Mouse (Mus musculus): ENCODE data around the gene Gbgt1.

The Gbgt1 gene

DNA sequence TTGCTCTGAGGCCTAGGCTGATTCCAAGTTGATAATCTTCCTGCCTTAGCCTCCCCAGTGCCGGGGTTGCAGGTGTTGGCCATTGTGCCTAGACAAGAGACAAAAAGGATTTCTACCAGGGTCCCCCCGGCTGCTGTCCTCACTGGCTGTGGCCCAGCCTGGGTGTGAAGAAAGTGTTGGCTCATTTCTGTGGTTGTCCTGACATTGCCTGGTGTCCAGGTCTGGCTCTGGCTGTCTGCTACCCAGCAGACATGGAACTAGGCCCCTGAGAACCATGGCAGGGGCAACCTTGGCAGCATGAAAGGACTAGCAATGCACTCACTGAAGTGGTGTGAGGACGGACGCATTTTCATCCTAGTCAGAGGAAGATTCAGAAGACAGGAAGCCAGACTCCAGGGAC lies 33.2 kb downstream of the Gbgt1 start:
- no peak for DNase-seq (ENCODE audit: low spot score)

GRCm38 (mm10) chr2:28530311-28530710 lies 33.6 kb downstream of the Gbgt1 start:
- DNase-seq (ENCODE audit: low spot score), result no peak

DNA sequence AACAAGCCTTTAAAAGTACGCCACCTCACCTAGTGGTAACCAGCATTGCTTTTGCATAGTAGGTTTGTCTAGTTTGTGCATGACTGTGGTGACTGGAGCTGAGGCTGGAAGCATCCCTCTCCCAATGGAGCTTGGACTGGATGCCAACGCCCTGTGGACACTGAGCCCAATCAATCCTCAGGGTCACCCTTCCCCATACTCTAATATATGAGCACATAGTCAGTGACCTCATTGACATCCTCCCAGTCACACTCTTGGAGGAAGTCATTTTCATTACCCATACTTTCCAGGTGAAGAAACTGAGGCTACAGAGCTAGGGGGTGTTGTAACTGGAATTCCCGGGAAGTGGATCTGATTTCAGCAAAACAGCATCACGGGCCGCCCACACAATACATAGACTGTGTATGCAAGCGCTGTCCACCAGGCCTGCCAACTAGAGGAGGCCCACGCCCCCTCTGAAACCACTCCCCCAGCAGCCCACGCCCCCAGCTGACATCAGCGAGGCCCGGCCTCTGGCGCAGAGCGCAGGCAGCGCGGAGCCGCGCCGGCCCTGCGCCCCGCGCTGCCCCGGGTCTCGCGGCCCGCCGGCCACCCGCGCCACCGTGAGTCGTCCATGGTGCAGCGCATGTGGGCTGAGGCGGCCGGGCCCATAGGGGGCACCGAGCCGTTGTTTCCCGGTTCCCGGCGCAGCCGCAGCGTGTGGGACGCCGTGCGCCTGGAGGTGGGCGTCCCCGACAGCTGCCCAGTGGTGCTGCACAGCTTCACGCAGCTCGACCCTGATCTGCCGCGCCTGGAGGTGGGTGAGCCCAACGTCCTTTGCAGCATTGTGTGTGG lies 36.5 kb downstream of the Gbgt1 start:
- DNase-seq (ENCODE audit: low spot score), result peak; percentile 92

GRCm38 (mm10) chr2:28533901-28534435 lies 37.3 kb downstream of the Gbgt1 start:
- DNase-seq (ENCODE audit: low spot score), result peak; percentile 25

GRCm38 (mm10) chr2:28534436-28535262 lies 38.0 kb downstream of the Gbgt1 start:
- peak; percentile 69 for DNase-seq (ENCODE audit: low spot score)

- peak; percentile 60 for DNase-seq (ENCODE audit: low spot score)
These were observed 38.5 kb downstream of the Gbgt1 start for GRCm38 (mm10) chr2:28535263-28535540.

DNA sequence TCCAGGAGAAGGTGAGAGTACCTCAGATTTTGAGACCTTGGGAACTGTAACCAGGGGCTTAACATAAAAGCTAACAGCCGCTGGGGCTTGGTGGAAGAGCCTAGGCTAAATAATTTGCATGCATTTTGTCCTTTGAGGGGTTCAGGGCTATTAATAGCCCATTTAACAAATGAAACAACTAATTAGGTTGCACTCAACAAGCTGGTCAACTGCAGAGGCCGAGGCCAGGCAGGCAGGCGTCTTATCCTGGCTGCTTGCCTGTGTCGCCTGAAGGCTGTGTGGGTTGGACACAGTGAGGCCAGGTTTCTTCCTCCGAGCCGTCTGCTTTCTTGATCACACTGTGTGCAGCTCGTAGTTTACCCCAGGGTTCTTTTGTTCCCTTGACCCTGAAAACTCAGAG lies 39.0 kb downstream of the Gbgt1 start:
- no peak for DNase-seq (ENCODE audit: low spot score)

DNA sequence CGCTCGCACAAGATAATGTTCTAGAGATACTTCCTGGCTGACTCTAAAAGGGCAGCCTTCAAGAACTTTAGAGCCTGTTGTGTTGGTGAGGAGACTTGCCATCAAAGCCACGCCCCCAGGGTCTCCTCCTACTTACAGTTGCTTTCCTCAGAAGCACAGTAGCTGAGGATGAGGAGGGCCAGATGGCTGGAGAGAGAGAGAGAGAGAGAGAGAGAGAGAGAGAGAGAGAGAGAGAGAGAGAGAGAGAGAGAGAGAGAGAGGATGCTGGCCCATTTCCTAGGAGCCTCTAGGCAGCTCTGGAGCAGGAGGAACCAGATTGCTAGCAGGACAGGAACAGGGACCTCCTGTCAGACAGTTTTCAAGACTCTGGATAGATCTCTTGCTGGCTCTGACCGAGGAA lies 39.5 kb downstream of the Gbgt1 start:
- peak; percentile 33 for DNase-seq (ENCODE audit: low spot score)

- DNase-seq (ENCODE audit: low spot score), result no peak
These were observed 40.3 kb downstream of the Gbgt1 start for GRCm38 (mm10) chr2:28536766-28537633.

- DNase-seq (ENCODE audit: low spot score), result peak; percentile 40
These were observed 40.9 kb downstream of the Gbgt1 start for GRCm38 (mm10) chr2:28537634-28537920.

- no peak for DNase-seq (ENCODE audit: low spot score)
These were observed 41.5 kb downstream of the Gbgt1 start for GRCm38 (mm10) chr2:28537995-28538816.

- DNase-seq (ENCODE audit: low spot score), result no peak
These were observed 42.1 kb downstream of the Gbgt1 start for GRCm38 (mm10) chr2:28538817-28539128.

GRCm38 (mm10) chr2:28539206-28539605 lies 42.5 kb downstream of the Gbgt1 start:
- DNase-seq (ENCODE audit: low spot score), result peak; percentile 53

GRCm38 (mm10) chr2:28539949-28540348 lies 43.3 kb downstream of the Gbgt1 start:
- DNase-seq (ENCODE audit: low spot score), result no peak

DNA sequence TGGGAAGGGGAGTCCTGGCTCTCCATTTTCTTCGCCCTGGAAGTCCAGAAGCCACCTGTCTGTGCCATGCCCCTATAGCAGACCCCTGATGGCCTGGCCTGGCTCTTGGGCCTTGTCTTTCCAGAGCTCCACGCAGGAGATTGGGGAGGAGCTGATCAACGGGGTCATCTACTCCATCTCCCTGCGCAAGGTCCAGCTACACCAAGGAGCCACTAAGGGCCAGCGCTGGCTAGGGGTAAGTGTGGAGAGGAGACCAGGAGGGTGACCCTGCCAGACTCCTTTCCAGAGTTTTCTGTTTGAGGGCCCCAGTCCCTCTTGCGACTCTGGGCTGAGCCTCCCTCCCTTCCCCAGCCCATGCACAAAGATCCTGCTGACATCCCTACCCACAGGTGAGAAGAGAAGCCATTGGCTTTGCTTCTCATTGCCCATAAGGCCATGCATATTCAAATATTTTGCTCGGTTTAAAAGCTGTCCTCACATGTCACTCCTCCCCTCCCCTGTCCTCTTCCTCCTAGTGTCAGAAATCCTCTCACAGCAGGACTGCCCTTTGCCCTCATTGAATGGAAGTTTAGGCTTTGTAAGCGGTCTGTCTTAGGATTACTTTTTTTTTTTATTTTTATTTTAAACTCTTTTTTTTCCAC lies 44.0 kb downstream of the Gbgt1 start:
- DNase-seq (ENCODE audit: low spot score), result no peak

GRCm38 (mm10) chr2:28543894-28544293 lies 47.2 kb downstream of the Gbgt1 start:
- no peak for DNase-seq (ENCODE audit: low spot score)

DNA sequence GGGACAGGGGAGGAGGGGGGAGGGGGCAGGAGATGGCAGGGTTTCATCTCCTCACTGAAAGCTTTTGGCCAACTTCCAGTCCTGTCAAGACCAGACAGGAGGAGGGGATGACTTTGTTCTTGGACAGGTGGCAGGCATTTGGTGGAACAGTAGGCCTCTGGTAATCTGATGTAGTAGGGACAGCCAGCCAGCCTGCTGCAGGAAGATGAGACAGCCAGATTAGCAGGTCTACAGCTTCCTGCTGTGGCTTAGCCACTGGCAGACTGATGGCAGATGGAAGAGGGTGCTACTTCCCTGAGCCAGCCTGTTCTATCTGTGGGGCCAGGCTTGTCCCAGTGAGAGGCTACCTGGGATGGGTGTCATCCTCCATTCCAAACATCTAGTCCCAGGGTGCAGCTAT lies 49.3 kb downstream of the Gbgt1 start:
- no peak for DNase-seq (ENCODE audit: low spot score)

DNA sequence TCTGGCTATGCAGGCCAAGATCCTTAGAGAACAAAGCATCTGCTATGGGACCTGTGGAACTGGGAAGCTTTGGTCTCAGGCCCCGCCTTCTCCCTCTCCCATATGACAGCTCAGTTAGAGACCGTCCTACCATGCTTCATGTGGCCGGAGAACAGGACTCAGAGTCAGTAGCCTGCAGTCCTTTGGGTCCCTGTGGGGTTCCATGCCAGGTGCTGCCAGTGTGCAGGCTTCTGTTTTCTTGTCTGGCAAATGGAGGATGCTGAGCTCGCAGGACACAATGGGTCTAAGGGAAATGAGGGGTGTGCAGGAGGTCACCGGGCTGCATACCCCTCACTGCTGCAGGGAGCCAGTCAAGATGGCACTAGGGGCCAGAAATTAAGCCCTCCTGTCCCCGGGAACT lies 49.9 kb downstream of the Gbgt1 start:
- no peak for DNase-seq (ENCODE audit: low spot score)

DNA sequence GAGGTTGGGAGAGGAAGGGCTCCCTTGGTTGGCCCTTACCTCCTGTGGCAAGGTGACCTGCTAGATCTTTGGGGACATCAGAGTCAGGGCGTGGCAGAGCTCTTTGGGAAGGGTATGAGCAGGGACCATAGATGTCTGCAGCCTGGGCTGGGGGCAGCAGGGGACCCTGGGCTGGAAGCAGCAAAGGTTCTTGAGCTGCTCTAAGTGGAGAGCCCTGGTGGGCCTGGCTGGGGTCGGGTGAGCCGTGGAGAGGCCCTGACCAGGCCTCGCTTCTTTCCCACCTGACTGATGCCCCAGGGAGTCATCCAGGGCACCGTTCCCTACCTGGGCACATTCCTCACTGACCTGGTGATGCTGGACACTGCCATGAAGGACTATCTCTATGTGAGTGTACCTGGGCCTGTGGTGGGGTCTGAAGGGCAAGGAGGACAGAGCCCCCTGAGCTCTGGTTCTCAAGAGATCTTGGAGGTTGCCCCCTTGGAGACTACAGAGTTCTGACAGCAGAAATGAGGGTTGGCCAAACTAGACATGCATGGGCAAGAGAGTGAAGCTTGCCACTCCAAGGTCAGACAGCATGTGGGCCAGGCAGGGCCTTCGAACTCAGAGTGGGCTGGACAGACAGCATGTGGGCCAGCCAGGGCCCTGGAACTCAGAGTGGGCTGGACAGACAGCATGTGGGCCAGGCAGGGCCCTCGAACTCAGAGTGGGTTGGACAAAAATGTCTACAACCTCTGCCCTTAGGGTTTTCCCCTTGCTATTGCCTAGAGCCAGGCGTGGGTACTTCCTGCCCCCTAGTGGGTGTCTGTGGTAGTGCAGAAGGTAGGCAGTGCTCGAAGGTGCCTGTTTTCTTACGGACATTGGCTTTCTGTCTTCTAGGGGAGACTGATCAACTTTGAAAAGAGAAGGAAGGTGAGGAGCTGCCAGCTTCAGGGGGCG lies 50.8 kb downstream of the Gbgt1 start:
- DNase-seq (ENCODE audit: low spot score), result peak; percentile 89

- no peak for DNase-seq (ENCODE audit: low spot score)
These were observed 52.5 kb downstream of the Gbgt1 start for GRCm38 (mm10) chr2:28549157-28549556.
